In genomic region chr17:28484704-28485445, GRCm38 (mm10) we compare ENCODE assay signal across 8 mouse cellular contexts. TPM values are rescaled to one million over a fixed set of nuclear protein-coding genes. Genes with fewer than 3 reads are reported as not detected.
DNase-seq lines count a peak whose midpoint lies in the region; ATAC-seq lines count a peak whose summit lies in the region.

No protein-coding gene starts in this region.

- ATAC-seq in liver, embryonic 12.5 days, result no peak
- peak; percentile 24; the same call in 1 of the 2 replicates for ATAC-seq in monocyte, adult 5-6 weeks (replicated peaks; ENCODE audit: insufficient number of reproducible peaks, low FRiP score, low TSS enrichment, poor library complexity, severe bottlenecking)

- peak overlapping the region; percentile 82 for H3K4me3 ChIP-seq in liver, embryonic 12.5 days

- no peaks in the 10 kb centered on the region for H3K27me3 ChIP-seq in liver, embryonic 12.5 days (replicated peaks)

- WGBS in liver, embryonic 12.5 days (ENCODE audit: insufficient replicate concordance), result 7% methylated on average over 30 of the region's 30 CpGs

- H3K36me3 ChIP-seq in liver, embryonic 12.5 days, result peaks cover 5% of the 10 kb centered on the region

- H3K4me2 ChIP-seq in liver, embryonic 12.5 days, result peak overlapping the region; percentile 96

- DNase-seq in right cerebral cortex, adult 2 months (ENCODE audit: low spot score in 2 of 2), result peak; percentile 26 to 40
- DNase-seq in right cerebral cortex, postnatal 36 days (ENCODE audit: low spot score in 2 of 2), result no peak
- DNase-seq in cerebellum, adult 9-11 months, result peak; percentile 27
- peak; percentile 69 for DNase-seq in heart, adult 18-20 months
- DNase-seq in kidney, adult 18-20 months, result peak; percentile 62
- DNase-seq in urinary bladder, postnatal 4 days (ENCODE audit: low spot score in 2 of 2), result no peak

- peaks cover 23% of the 10 kb centered on the region for H3K4me1 ChIP-seq in liver, embryonic 12.5 days

- peak overlapping the region; percentile 84 for H3K9ac ChIP-seq in liver, embryonic 12.5 days

- peak overlapping the region; percentile 84; the same call in 1 of the 2 replicates for H3K27ac ChIP-seq in liver, embryonic 12.5 days

- no peaks in the 10 kb centered on the region for H3K9me3 ChIP-seq in liver, embryonic 12.5 days (replicated peaks)

RNA-seq across cellular contexts. Expression of gene Fkbp5, which starts 32.5 kb away (rescaled TPM):
- 100 to 1,000 TPM in 1 of 2 experiments, 10 to 100 TPM in 1; 65.4 to 103 TPM for total RNA-seq in heart, adult 18-20 months (2021)
- 16.6 and 17.0 TPM in 2 replicates for polyA plus RNA-seq in liver, embryonic 12.5 days (2016; fragmentation: Nextera tagmentation; extraction: Ambion mirVana)
- 9.1 to 23.2 TPM (median 11.9 TPM) in 3 replicates for total RNA-seq in monocyte, adult 5-6 weeks (2017)

RNA-seq across cellular contexts. Expression of gene Armc12, which starts 45.7 kb away (rescaled TPM):
- not detected for total RNA-seq in heart, adult 18-20 months (2021)
- polyA plus RNA-seq in liver, embryonic 12.5 days (2016; fragmentation: Nextera tagmentation; extraction: Ambion mirVana), result not detected in 2 replicates
- 2.2 TPM in 1 of 3 replicates, not detected in the others for total RNA-seq in monocyte, adult 5-6 weeks (2017)

Comparison
In these comparisons a context has a peak if more than half of its experiments do, and no peak if none do; other contexts are left out.
1. DNase-seq: peak in right cerebral cortex, adult 2 months (2 of 2), cerebellum, adult 9-11 months (single experiment), heart, adult 18-20 months (2 of 2) and kidney, adult 18-20 months (single experiment); none in right cerebral cortex, postnatal 36 days (0 of 2) and urinary bladder, postnatal 4 days (0 of 2).